Mouse (Mus musculus) kidney, postnatal 0 days (tissue): Measurements from ENCODE around the gene Akap8. TPM values are rescaled to one million over a fixed set of nuclear protein-coding genes. Genes with fewer than 3 reads are reported as not detected.
A peak's percentile ranks its signal among the peaks of the same experiment; 100 is the strongest.

Experiments
- ATAC-seq: fragments of 200-750 bp; cut with Nextera tagmentation; replicated peaks from 2 replicates; pipeline ENCODE4 v1.8.0; 2017; ENCODE audit warnings: low read depth, moderate number of reproducible peaks, moderate TSS enrichment, moderate library complexity; ENCODE audit not compliant: low FRiP score
- DNase-seq: peaks from one replicate; pipeline ENCODE4 v3.0.0-alpha.2; 2016; ENCODE audit warnings: low spot score
- H3K27ac ChIP-seq: fragments of 300-500 bp; sonication (generic); 2 replicates; pipeline ENCODE4 v1.5.1; 2014; ENCODE audit warnings: mild to moderate bottlenecking
- H3K27me3 ChIP-seq: fragments of 300-500 bp; sonication (generic); 2 replicates; pipeline ENCODE4 v1.6.1; 2014; ENCODE audit warnings: low read length, mixed read lengths; ENCODE audit not compliant: insufficient read depth
- H3K36me3 ChIP-seq: fragments of 300-500 bp; sonication (generic); 2 replicates; pipeline ENCODE4 v1.6.1; 2014; ENCODE audit warnings: low read length, mixed read lengths; ENCODE audit not compliant: insufficient read depth
- H3K4me1 ChIP-seq: fragments of 300-500 bp; sonication (generic); replicated peaks from 2 replicates; pipeline ENCODE4 v1.6.1; 2014; ENCODE audit warnings: antibody characterized with exemption, low read length, mixed read lengths; ENCODE audit not compliant: insufficient read depth
- H3K4me2 ChIP-seq: fragments of 300-500 bp; sonication (generic); 2 replicates; pipeline ENCODE4 v1.6.1; 2014; ENCODE audit warnings: mild to moderate bottlenecking, low read length, moderate library complexity, mixed read lengths
- H3K4me3 ChIP-seq: fragments of 300-500 bp; sonication (generic); replicated peaks from 2 replicates; pipeline ENCODE4 v1.5.1; 2014; ENCODE audit warnings: low read depth, low read length
- H3K9ac ChIP-seq: fragments of 300-500 bp; sonication (generic); 2 replicates; pipeline ENCODE4 v1.6.1; 2014; ENCODE audit warnings: low read depth, low read length
- H3K9me3 ChIP-seq: fragments of 300-500 bp; sonication (generic); replicated peaks from 2 replicates; pipeline ENCODE4 v1.6.1; 2016; ENCODE audit warnings: low read length, inconsistent platforms, mixed read lengths
- CTCF ChIP-seq: IDR thresholded peaks from 2 replicates; pipeline ENCODE4 v1.5.1; 2016; ENCODE audit warnings: antibody characterized with exemption, low read depth, mild to moderate bottlenecking, moderate library complexity
- WGBS: fragments of 180-500 bp; shearing (Covaris S2); extraction: QIAGEN DNeasy Blood & Tissue Kit; methylation state at CpG from one replicate; pipeline ENCODE4 v1.1.7; 2014; 5-methylcytosine and 5-hydroxymethylcytosine counted together
- polyA plus RNA-seq: library from polyadenylated mRNA; unstranded; fragments of >200 nt; fragmentation: Nextera tagmentation; extraction: Ambion mirVana; gene quantifications from 2 replicates; pipeline ENCODE4 v1.2.1, GENCODE M21; 2015

The Akap8 gene
- polyA plus RNA-seq, 1 experiment from 2014 or later = 51.4 TPM

- no peak overlapping the region for H3K27ac ChIP-seq
- H3K27me3 ChIP-seq = no peaks in the 10 kb centered on the region
- H3K4me2 ChIP-seq = no peak overlapping the region
- no peak overlapping the region for H3K9ac ChIP-seq
- H3K4me1 ChIP-seq = no peaks in the 10 kb centered on the region
- no peaks in the 10 kb centered on the region for H3K36me3 ChIP-seq
- DNase-seq (no peak), ATAC-seq (no peak)
- no peak for TF ChIP-seq CTCF
- 83% methylated on average over 7 of the region's 7 CpGs for WGBS
- no peak overlapping the region for H3K4me3 ChIP-seq
- H3K9me3 ChIP-seq = no peaks in the 10 kb centered on the region
Measured at GRCm38 (mm10) chr17:32269151-32269550, 51.9 kb downstream of the Akap8 start.

- ATAC-seq = no peak
- Histone ChIP-seq H3K36me3 (no peaks in the 10 kb centered on the region), H3K9ac (no peak overlapping the region), H3K4me3 (no peak overlapping the region), H3K4me2 (no peak overlapping the region), H3K4me1 (peaks cover 4% of the 10 kb centered on the region; the same call in 1 of the 2 replicates), H3K9me3 (no peaks in the 10 kb centered on the region), H3K27me3 (no peaks in the 10 kb centered on the region), H3K27ac (no peak overlapping the region)
- TF ChIP-seq CTCF = no peak
- no peak for DNase-seq
- 90% methylated on average over 3 of the region's 3 CpGs for WGBS
Measured at GRCm38 (mm10) chr17:32268540-32268960, 52.5 kb downstream of the Akap8 start.

GRCm38 (mm10) chr17:32268096-32268495 lies 52.9 kb downstream of the Akap8 start:
- Histone ChIP-seq H3K9ac (no peak overlapping the region), H3K27ac (no peak overlapping the region), H3K4me3 (no peak overlapping the region), H3K36me3 (no peaks in the 10 kb centered on the region), H3K4me1 (peaks cover 4% of the 10 kb centered on the region; the same call in 1 of the 2 replicates), H3K9me3 (no peaks in the 10 kb centered on the region), H3K4me2 (no peak overlapping the region), H3K27me3 (no peaks in the 10 kb centered on the region)
- DNase-seq = no peak
- TF ChIP-seq CTCF = no peak
- ATAC-seq = no peak
- 79% methylated on average over 2 of the region's 2 CpGs for WGBS

DNA sequence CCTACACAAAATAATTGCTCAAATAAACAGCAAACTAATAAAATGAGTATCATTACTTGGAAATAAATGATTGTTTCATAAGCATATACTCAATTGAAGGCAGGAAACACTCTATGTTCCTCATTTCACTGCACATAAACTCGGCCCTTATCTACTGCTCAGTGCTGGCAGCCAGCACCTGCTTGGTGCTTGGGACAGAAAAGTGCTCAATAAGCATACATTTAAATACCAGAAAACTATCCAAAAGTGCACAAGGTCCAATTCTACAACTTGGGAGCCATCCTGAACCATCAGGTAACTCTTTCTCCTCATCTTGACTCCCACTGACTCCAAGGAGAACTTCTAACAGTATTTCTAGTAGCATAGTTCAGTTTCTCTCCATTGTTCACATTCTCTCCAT lies 53.4 kb downstream of the Akap8 start:
- H3K36me3 ChIP-seq = no peaks in the 10 kb centered on the region
- no peak overlapping the region for H3K4me2 ChIP-seq
- no peak overlapping the region for H3K9ac ChIP-seq
- TF ChIP-seq CTCF = no peak
- H3K27ac ChIP-seq = no peak overlapping the region
- peaks cover 4% of the 10 kb centered on the region; the same call in 1 of the 2 replicates for H3K4me1 ChIP-seq
- ATAC-seq (no peak), DNase-seq (no peak)
- no peaks in the 10 kb centered on the region for H3K27me3 ChIP-seq
- H3K4me3 ChIP-seq = no peak overlapping the region
- WGBS = 71% methylated on average over 1 of the region's 1 CpGs
- H3K9me3 ChIP-seq = no peaks in the 10 kb centered on the region

- no peaks in the 10 kb centered on the region for H3K27me3 ChIP-seq
- H3K4me3 ChIP-seq = no peak overlapping the region
- H3K4me1 ChIP-seq = peaks cover 4% of the 10 kb centered on the region; the same call in 1 of the 2 replicates
- H3K36me3 ChIP-seq = no peaks in the 10 kb centered on the region
- no peaks in the 10 kb centered on the region for H3K9me3 ChIP-seq
- ATAC-seq = no peak
- TF ChIP-seq CTCF = no peak
- DNase-seq = no peak
- no peak overlapping the region for H3K27ac ChIP-seq
- no peak overlapping the region for H3K4me2 ChIP-seq
- no peak overlapping the region for H3K9ac ChIP-seq
- 93% methylated on average over 2 of the region's 2 CpGs for WGBS
Measured at GRCm38 (mm10) chr17:32263672-32264071, 57.4 kb downstream of the Akap8 start.

GRCm38 (mm10) chr17:32262831-32263559 lies 58.0 kb downstream of the Akap8 start:
- no peak for ATAC-seq
- DNase-seq = no peak
- no peaks in the 10 kb centered on the region for H3K27me3 ChIP-seq
- no peak overlapping the region for H3K27ac ChIP-seq
- H3K36me3 ChIP-seq = no peaks in the 10 kb centered on the region
- H3K9me3 ChIP-seq = no peaks in the 10 kb centered on the region
- no peak overlapping the region for H3K4me3 ChIP-seq
- peaks cover 4% of the 10 kb centered on the region; the same call in 1 of the 2 replicates for H3K4me1 ChIP-seq
- H3K9ac ChIP-seq = no peak overlapping the region
- H3K4me2 ChIP-seq = no peak overlapping the region
- TF ChIP-seq CTCF = no peak
- WGBS = 88% methylated on average over 8 of the region's 8 CpGs

GRCm38 (mm10) chr17:32258869-32259268 lies 62.2 kb downstream of the Akap8 start:
- Histone ChIP-seq H3K36me3 (no peaks in the 10 kb centered on the region), H3K27me3 (no peaks in the 10 kb centered on the region), H3K27ac (no peak overlapping the region), H3K9ac (no peak overlapping the region), H3K4me3 (no peak overlapping the region), H3K4me1 (peaks cover 3% of the 10 kb centered on the region; the same call in 1 of the 2 replicates), H3K9me3 (no peaks in the 10 kb centered on the region), H3K4me2 (no peak overlapping the region)
- no peak for DNase-seq
- 100% methylated on average over 2 of the region's 2 CpGs for WGBS
- TF ChIP-seq CTCF = peak; percentile 13; the same call in 1 of the 2 replicates
- no peak for ATAC-seq
